Mouse (Mus musculus) limb, embryonic 11.5 days (tissue): Measurements from ENCODE around the gene Pde10a. TPM values are rescaled to one million over a fixed set of nuclear protein-coding genes. Genes with fewer than 3 reads are reported as not detected.

ENCODE experiments used
- ATAC-seq: fragments of 200-750 bp; cut with Nextera tagmentation; 2 replicates; pipeline ENCODE4 v1.8.0; 2017; ENCODE audit warnings: low read depth; ENCODE audit not compliant: insufficient number of reproducible peaks, low FRiP score, low TSS enrichment
- DNase-seq: peaks from one replicate; pipeline ENCODE4 v3.0.0-alpha.2; 2015; ENCODE audit warnings: low spot score
- H3K27ac ChIP-seq: fragments of 300-500 bp; sonication (generic); replicated peaks from 2 replicates; pipeline ENCODE4 v1.5.1; 2014; ENCODE audit warnings: low read depth, mild to moderate bottlenecking, low read length
- H3K27me3 ChIP-seq: fragments of 300-500 bp; sonication (generic); 2 replicates; pipeline ENCODE4 v1.6.1; 2014; ENCODE audit warnings: mild to moderate bottlenecking, low read length, mixed read lengths; ENCODE audit not compliant: control insufficient read depth, insufficient read depth
- H3K36me3 ChIP-seq: fragments of 300-500 bp; sonication (generic); 2 replicates; pipeline ENCODE4 v1.6.1; 2014; ENCODE audit warnings: mild to moderate bottlenecking, low read length, moderate library complexity, mixed read lengths; ENCODE audit not compliant: control insufficient read depth, insufficient read depth
- H3K4me1 ChIP-seq: fragments of 300-500 bp; sonication (generic); 2 replicates; pipeline ENCODE4 v1.6.1; 2014; ENCODE audit warnings: low read length, mixed read lengths; ENCODE audit not compliant: control insufficient read depth, insufficient read depth
- H3K4me2 ChIP-seq: fragments of 300-500 bp; sonication (generic); 2 replicates; pipeline ENCODE4 v1.6.1; 2014; ENCODE audit warnings: low read depth, mild to moderate bottlenecking, moderate library complexity; ENCODE audit not compliant: severe bottlenecking
- H3K4me3 ChIP-seq: fragments of 300-500 bp; sonication (generic); 2 replicates; pipeline ENCODE4 v1.5.1; 2014; ENCODE audit warnings: low read depth, low read length
- H3K9ac ChIP-seq: fragments of 300-500 bp; sonication (generic); 2 replicates; pipeline ENCODE4 v1.6.1; 2014; ENCODE audit warnings: mild to moderate bottlenecking, low read length
- H3K9me3 ChIP-seq: fragments of 300-500 bp; sonication (generic); 2 replicates; pipeline ENCODE4 v1.6.1; 2016; ENCODE audit warnings: low read length; ENCODE audit not compliant: control insufficient read depth
- whole genome bisulfite sequencing: fragments of 180-500 bp; shearing (Covaris S2); extraction: QIAGEN DNeasy Blood & Tissue Kit; methylation state at CpG from one replicate; pipeline ENCODE4 v1.1.7; 2014; 5-methylcytosine and 5-hydroxymethylcytosine counted together
- polyA plus RNA-seq: library from polyadenylated mRNA; unstranded; fragments of >200 nt; fragmentation: Nextera tagmentation; extraction: Ambion mirVana; gene quantifications from 2 replicates; pipeline ENCODE4 v1.2.1, GENCODE M21; 2014

The Pde10a gene
- polyA plus RNA-seq, 1 experiment from 2014 or later: 0.77 TPM

- 88% methylated on average over 2 of the region's 2 CpGs for WGBS
- no peaks in the 10 kb centered on the region for H3K27me3 ChIP-seq
- no peaks in the 10 kb centered on the region for H3K9me3 ChIP-seq
- DNase-seq: no peak
- H3K9ac ChIP-seq: no peak overlapping the region
- no peaks in the 10 kb centered on the region for H3K36me3 ChIP-seq
- no peak overlapping the region for H3K4me2 ChIP-seq
- no peak overlapping the region for H3K27ac ChIP-seq
- no peak for ATAC-seq
- no peak overlapping the region for H3K4me3 ChIP-seq
- no peaks in the 10 kb centered on the region for H3K4me1 ChIP-seq
Measured at GRCm38 (mm10) chr17:8986551-8986950, 461.4 kb downstream of the Pde10a start.

DNA sequence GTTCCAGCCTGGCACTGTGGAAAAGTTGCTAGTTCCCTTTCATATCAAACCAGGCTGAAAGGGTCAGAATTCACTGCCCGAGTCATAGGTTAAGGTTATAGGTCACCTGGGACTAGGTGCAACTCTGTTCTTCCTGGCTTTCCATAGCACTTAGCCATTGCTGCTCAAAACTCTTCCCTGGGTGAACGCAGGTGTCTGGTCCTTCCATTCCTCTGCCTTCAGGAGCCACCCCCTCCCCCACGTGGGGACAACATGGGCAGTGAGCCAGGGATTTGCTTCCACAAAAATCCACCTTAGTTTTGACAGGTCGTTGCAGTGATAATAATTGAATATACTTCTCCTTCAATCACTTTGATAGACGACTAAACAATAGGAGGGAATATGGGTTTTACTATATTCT is 462.2 kb downstream of the Pde10a start:
- Histone ChIP-seq H3K4me1 (no peaks in the 10 kb centered on the region), H3K27ac (no peak overlapping the region), H3K27me3 (no peaks in the 10 kb centered on the region), H3K9me3 (no peaks in the 10 kb centered on the region), H3K9ac (no peak overlapping the region), H3K36me3 (no peaks in the 10 kb centered on the region), H3K4me2 (no peak overlapping the region), H3K4me3 (no peak overlapping the region)
- ATAC-seq (0 out of 2 replicates have a peak, but pooled peaks have one; percentile 54), DNase-seq (no peak)
- 83% methylated on average over 5 of the region's 5 CpGs for WGBS

- Histone ChIP-seq H3K4me2 (peak within 1 kb of the TSS; percentile 53), H3K4me3 (peak within 1 kb of the TSS; percentile 26), H3K9me3 (no peaks in the 10 kb centered on the region), H3K9ac (0 out of 2 replicates have a peak within 1 kb of the TSS, but pooled peaks have one; percentile 12), H3K4me1 (no peaks in the 10 kb centered on the region), H3K27ac (no peak within 1 kb of the TSS), H3K27me3 (no peaks in the 10 kb centered on the region), H3K36me3 (no peaks in the 10 kb centered on the region)
- DNase-seq (peak; percentile 84), ATAC-seq (0 out of 2 replicates have a peak, but pooled peaks have one; percentile 44)
- 5% methylated on average over 13 of the region's 13 CpGs for WGBS
Measured at GRCm38 (mm10) chr17:8988119-8988807, 463.1 kb downstream of the Pde10a start, which contains the start of gene 1700010I14Rik. TSS of gene 1700010I14Rik (plus strand) at chr17:8988333.

GRCm38 (mm10) chr17:8991160-8991559 is 466.0 kb downstream of the Pde10a start:
- Histone ChIP-seq H3K9me3 (no peaks in the 10 kb centered on the region), H3K27ac (no peak overlapping the region), H3K36me3 (no peaks in the 10 kb centered on the region), H3K4me3 (no peak overlapping the region), H3K27me3 (no peaks in the 10 kb centered on the region), H3K4me1 (no peaks in the 10 kb centered on the region), H3K9ac (no peak overlapping the region), H3K4me2 (no peak overlapping the region)
- WGBS: 25% methylated on average over 8 of the region's 8 CpGs
- ATAC-seq (no peak), DNase-seq (peak; percentile 42)

DNA sequence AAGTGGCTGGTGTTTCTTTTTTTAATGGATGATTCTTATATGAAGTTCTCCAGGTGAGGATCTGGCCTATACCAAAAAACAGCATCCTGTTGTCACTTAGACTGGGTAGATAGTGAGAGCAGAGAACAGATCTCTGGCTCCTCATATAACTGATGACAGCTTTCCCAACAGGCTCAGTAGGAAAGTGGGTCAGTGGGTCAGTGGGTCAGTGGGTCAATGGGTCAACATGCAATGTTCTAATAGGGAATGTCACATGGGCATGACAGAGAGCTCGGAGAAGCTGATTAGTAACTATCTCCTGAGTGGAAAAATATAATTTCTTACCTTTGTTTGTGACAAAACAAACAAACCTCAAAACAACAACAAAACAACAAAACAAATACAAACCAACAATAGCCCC is 470.2 kb downstream of the Pde10a start:
- H3K9me3 ChIP-seq: no peaks in the 10 kb centered on the region
- 78% methylated on average over 1 of the region's 1 CpGs for WGBS
- H3K27ac ChIP-seq: no peak overlapping the region
- H3K4me2 ChIP-seq: no peak overlapping the region
- H3K4me1 ChIP-seq: no peaks in the 10 kb centered on the region
- no peaks in the 10 kb centered on the region for H3K27me3 ChIP-seq
- H3K4me3 ChIP-seq: no peak overlapping the region
- no peak for ATAC-seq
- no peak overlapping the region for H3K9ac ChIP-seq
- H3K36me3 ChIP-seq: peaks cover 1% of the 10 kb centered on the region; the same call in 1 of the 2 replicates
- DNase-seq: no peak

- 76% methylated on average over 4 of the region's 4 CpGs for WGBS
- Histone ChIP-seq H3K9ac (no peak overlapping the region), H3K4me2 (no peak overlapping the region), H3K4me3 (no peak overlapping the region), H3K27me3 (no peaks in the 10 kb centered on the region), H3K36me3 (peaks cover 2% of the 10 kb centered on the region; the same call in 1 of the 2 replicates), H3K27ac (no peak overlapping the region), H3K9me3 (no peaks in the 10 kb centered on the region), H3K4me1 (no peaks in the 10 kb centered on the region)
- no peak for ATAC-seq
- DNase-seq: no peak
Measured at GRCm38 (mm10) chr17:9002438-9002837, 477.3 kb downstream of the Pde10a start.

GRCm38 (mm10) chr17:9004516-9004915 is 479.3 kb downstream of the Pde10a start:
- WGBS: 81% methylated on average over 4 of the region's 4 CpGs
- no peak for ATAC-seq

GRCm38 (mm10) chr17:9023198-9023942 is 498.2 kb downstream of the Pde10a start:
- Histone ChIP-seq H3K36me3 (no peaks in the 10 kb centered on the region), H3K4me2 (no peak overlapping the region), H3K27ac (no peak overlapping the region), H3K4me3 (no peak overlapping the region), H3K9me3 (no peaks in the 10 kb centered on the region), H3K4me1 (no peaks in the 10 kb centered on the region), H3K9ac (no peak overlapping the region), H3K27me3 (no peaks in the 10 kb centered on the region)
- no peak for ATAC-seq
- WGBS: 35% methylated on average over 14 of the region's 14 CpGs
- no peak for DNase-seq

More at GRCm38 (mm10) chr17:9004516-9004915, 479.3 kb downstream of the Pde10a start:
- Histone ChIP-seq H3K36me3 (peaks cover 2% of the 10 kb centered on the region; the same call in 1 of the 2 replicates), H3K27me3 (no peaks in the 10 kb centered on the region), H3K27ac (no peak overlapping the region), H3K4me1 (no peaks in the 10 kb centered on the region), H3K4me2 (no peak overlapping the region), H3K9me3 (no peaks in the 10 kb centered on the region), H3K9ac (no peak overlapping the region), H3K4me3 (no peak overlapping the region)
- DNase-seq: no peak
